Mouse (Mus musculus) induced T-regulatory cell, adult 2 months (primary cell): Measurements from ENCODE around the gene Eif3m.

Source experiments
- DNase-seq: peaks from one replicate; pipeline ENCODE4 v3.0.0-alpha.2; 2012; ENCODE audit warnings: low read depth

Gene Eif3m

DNA sequence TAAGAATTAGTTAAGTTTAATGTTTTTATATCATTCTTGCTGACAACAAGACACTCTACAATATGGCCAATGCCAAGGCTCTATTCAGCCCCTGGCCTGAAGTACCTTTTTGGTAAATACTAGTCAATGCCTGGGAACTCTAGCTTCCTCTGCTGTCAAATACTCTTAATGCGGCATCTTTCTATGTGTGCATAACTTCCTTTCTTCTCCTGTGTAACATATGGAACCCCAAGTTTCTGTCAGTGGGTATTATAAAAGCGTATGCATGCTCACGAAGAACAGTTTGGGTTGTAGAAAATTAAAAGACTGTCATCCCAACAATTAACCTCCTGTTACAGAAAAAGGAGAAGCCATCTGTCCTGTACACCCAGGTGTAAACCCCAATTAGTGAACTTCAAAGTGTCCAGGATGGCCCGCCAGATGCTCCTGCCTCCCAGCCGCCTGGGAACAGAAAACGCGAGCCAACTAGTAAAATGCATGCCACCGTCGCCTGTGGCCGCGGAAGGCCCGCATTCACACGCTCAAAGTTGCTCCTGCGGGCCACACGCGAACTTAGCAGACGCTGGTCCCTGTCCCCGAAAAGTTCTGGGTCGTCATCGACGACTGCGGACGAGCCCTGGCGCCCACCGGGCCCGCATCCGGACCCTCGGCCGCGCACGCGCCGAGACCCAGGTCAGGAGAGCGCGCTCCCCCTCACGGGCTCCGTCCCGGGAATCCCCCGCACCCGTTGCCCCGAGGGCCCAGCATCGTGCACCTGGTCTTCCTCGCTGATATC, 501 bp downstream of the Eif3m start:
- DNase-seq = no peak

DNA sequence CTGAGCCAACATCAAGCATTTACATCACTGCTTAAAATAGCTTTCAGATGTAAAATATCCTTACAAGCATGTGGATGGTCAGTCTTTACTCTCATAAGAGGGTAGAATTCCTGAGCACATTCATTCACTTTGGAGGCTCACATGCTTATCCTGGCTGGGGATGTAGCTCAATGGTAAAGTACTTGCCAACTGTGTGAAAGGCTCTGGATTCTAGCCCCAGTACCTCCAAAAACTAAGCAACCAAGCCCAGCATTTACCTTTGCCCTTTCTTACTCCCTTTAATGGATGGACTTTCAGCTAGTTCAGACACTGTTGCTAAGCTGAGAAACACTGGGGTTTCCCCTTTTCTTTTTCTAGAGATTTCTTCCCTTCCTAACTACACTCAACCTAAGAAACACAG, 9.6 kb downstream of the Eif3m start:
- no peak for DNase-seq

DNA sequence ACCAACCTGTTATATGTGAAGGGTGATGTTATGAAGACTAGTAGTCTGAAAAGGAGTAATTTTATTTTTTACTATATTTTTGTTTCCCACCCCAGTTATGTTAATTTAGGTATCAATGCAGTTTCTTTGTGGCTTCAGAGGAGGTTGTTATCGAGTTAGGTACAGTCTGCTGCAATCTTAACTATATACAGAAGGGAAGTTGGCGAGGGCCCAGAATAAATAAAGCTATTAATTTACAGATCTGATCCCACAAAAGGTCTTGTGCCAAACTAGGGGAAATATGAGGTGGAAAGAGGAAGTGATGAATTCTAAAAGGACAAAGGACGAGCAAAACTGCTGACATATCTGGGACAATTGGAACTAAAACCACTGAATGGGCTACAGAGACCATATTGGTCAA, 20.7 kb downstream of the Eif3m start:
- DNase-seq = no peak

DNA sequence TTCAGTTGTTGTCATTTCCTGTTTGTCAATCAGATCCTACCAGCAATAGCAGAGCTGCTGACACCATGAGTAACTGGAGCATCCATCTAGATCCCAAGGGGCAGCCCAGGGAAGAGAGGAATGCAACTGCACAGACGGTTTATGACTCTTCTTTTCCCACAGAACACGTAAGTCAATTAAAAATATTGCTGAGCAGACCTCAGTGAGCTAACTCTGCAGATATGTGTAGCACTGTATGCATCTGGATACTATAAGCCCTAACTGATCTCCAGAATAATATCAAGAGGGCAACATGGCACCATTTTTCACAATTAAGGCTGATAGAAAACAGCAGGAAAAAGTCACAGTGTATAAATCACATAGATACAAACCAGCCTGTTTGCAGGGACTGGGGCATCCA, 22.4 kb downstream of the Eif3m start:
- DNase-seq = no peak

DNA sequence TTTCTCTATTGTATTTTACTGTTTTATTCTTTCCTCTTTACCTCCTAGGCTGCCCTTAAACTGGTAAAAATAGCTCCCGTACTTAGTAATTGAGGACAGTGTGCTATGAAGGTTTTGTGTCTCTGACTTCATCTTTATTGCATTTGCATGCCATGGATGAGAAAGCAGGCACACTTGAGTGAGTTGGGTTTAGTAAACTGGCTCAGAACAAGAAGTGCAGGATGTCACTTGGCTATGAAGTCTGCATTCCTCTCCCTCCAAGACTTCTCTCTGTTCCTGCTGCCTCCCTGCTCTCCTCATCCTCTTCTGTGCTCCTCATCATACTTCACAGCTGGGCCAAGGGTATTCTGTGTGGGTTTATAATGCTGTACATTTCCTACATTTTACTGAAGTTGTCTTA, 27.9 kb downstream of the Eif3m start:
- no peak for DNase-seq

DNA sequence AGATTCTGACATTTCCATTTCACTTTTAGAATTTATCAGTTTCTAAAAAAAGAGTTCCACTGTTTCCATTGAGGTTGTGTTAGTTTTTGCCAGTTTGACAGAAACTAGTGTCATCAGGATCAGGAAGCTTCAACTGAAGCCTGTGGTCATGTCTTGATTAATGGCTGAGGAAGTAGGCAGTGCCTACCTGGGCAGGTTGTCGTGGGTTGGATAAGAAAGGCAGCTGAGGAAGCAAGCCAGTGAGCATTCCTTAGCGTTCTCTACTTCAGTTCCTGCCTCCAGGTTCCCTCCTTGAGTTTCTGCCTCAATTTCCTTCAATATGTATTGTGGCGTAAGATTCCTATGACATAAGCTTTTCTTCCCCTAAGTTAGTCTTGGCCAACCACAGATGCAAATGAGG, 31.1 kb downstream of the Eif3m start:
- no peak for DNase-seq

DNA sequence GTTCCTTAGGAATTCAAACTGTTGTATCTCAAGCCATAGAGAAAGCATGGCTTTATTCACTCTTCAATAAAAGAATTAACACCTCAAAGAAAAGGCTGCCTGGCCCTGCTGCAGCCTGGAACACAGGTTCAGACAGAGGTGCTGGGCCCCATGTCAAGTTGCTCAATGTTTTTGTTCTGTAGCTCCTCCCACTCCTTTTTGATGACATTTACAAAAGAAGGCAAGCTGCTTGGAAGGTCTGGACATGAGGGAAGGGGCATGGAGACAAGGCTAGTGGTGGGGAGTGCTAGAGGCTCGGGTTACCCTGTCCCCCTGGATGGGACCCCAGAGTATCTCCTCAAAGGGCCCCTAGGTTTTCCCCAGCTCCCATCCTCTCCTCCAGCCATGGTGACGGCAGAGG, 35.2 kb downstream of the Eif3m start:
- no peak for DNase-seq

DNA sequence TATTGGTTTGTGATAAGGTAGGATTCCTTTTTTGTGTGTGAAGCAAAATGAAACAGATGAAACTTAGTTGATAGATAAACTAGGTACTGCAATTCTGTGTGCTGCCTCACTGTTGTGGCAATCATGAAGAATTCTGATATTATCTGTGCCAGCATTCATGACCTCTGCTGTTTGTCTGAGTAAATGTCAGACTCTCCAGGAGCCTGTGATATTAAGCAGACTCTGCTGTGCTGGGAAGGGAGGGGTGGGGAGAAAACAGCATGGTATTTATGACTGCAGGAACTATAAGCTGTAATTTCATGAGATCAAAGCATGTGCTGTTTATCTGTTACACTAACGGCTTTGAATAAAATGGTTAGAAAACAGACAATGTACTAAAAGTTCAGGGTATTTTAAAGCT, 52.4 kb downstream of the Eif3m start:
- DNase-seq = no peak
